Comparison of ENCODE assay signal across 26 mouse cellular contexts in genomic region chr2:119997354-119997753, GRCm38 (mm10). TPM values are rescaled to one million over a fixed set of nuclear protein-coding genes. Genes with fewer than 3 reads are reported as not detected.
DNase-seq lines count a peak whose midpoint lies in the region; ATAC-seq and TF ChIP-seq lines count a peak whose summit lies in the region.
"Had no signal": no experiment of that assay in that cellular context is flagged by ENCODE, and none has a peak within 500 bp of the region (broad histone marks: within the 10 kb centered on the region; RNA-seq: fewer than 3 reads in every experiment).

No protein-coding gene starts in this region.

- no peak overlapping the region for H3K9ac ChIP-seq in intestine, postnatal 0 days (ENCODE audit: low read depth, low read length)
- no peak overlapping the region for H3K9ac ChIP-seq in intestine, embryonic 15.5 days
- H3K9ac ChIP-seq in midbrain, embryonic 11.5 days (ENCODE audit: low read length): no peak overlapping the region
- no peak overlapping the region for H3K9ac ChIP-seq in embryonic facial prominence, embryonic 15.5 days
- H3K9ac ChIP-seq: heart, embryonic 12.5 days; hindbrain, embryonic 15.5 days; liver, embryonic 13.5 days had no signal

- no peak overlapping the region for H3K4me3 ChIP-seq in intestine, postnatal 0 days (ENCODE audit: low read depth, low read length)
- H3K4me3 ChIP-seq in intestine, embryonic 15.5 days (replicated peaks): no peak overlapping the region
- H3K4me3 ChIP-seq in midbrain, embryonic 11.5 days (ENCODE audit: low read depth, low read length): no peak overlapping the region
- H3K4me3 ChIP-seq in midbrain, embryonic 10.5 days: no peak overlapping the region
- H3K4me3 ChIP-seq in embryonic facial prominence, embryonic 15.5 days (replicated peaks): no peak overlapping the region
- H3K4me3 ChIP-seq: heart, adult 2 months; heart, embryonic 12.5 days; hindbrain, embryonic 15.5 days; liver, embryonic 13.5 days; megakaryocyte, embryonic 14.5 days had no signal

- no peak for TF ChIP-seq CTCF in intestine, postnatal 0 days (IDR thresholded peaks at IDR 0.05; ENCODE audit: low read depth)

- peak overlapping the region; percentile 50; the same call in 1 of the 2 replicates for H3K27ac ChIP-seq in intestine, postnatal 0 days (ENCODE audit: low read depth, low read length)
- H3K27ac ChIP-seq in intestine, embryonic 15.5 days: no peak overlapping the region
- H3K27ac ChIP-seq in midbrain, embryonic 11.5 days (ENCODE audit: low read depth, low read length): no peak overlapping the region
- no peak overlapping the region for H3K27ac ChIP-seq in midbrain, embryonic 10.5 days (replicated peaks)
- peak overlapping the region; percentile 96 for H3K27ac ChIP-seq in embryonic facial prominence, embryonic 15.5 days (replicated peaks)
- H3K27ac ChIP-seq: heart, adult 2 months; liver, embryonic 13.5 days had no signal

- H3K4me2 ChIP-seq in intestine, postnatal 0 days (replicated peaks; ENCODE audit: low read depth): no peak overlapping the region
- no peak overlapping the region for H3K4me2 ChIP-seq in intestine, embryonic 15.5 days (replicated peaks)
- no peak overlapping the region for H3K4me2 ChIP-seq in midbrain, embryonic 11.5 days
- no peak overlapping the region for H3K4me2 ChIP-seq in embryonic facial prominence, embryonic 15.5 days (replicated peaks)
- H3K4me2 ChIP-seq: heart, embryonic 12.5 days; hindbrain, embryonic 15.5 days; liver, embryonic 13.5 days had no signal

- WGBS in intestine, postnatal 0 days: 71% methylated on average over 4 of the region's 4 CpGs
- 72% methylated on average over 4 of the region's 4 CpGs for WGBS in intestine, embryonic 15.5 days
- WGBS in midbrain, embryonic 11.5 days: 88% methylated on average over 4 of the region's 4 CpGs
- 83% methylated on average over 4 of the region's 4 CpGs for WGBS in midbrain, embryonic 10.5 days
- WGBS in embryonic facial prominence, embryonic 15.5 days: 82% methylated on average over 4 of the region's 4 CpGs

- no peaks in the 10 kb centered on the region for H3K9me3 ChIP-seq in intestine, postnatal 0 days (ENCODE audit: control insufficient read depth)
- no peaks in the 10 kb centered on the region for H3K9me3 ChIP-seq in intestine, embryonic 15.5 days
- no peaks in the 10 kb centered on the region for H3K9me3 ChIP-seq in midbrain, embryonic 11.5 days (ENCODE audit: control insufficient read depth, low read length)
- H3K9me3 ChIP-seq in midbrain, embryonic 10.5 days (replicated peaks): no peaks in the 10 kb centered on the region
- H3K9me3 ChIP-seq in embryonic facial prominence, embryonic 15.5 days (replicated peaks): no peaks in the 10 kb centered on the region
- H3K9me3 ChIP-seq: heart, embryonic 12.5 days; hindbrain, embryonic 15.5 days; liver, embryonic 13.5 days; megakaryocyte, embryonic 14.5 days had no signal

- peaks cover 16% of the 10 kb centered on the region for H3K4me1 ChIP-seq in intestine, postnatal 0 days (replicated peaks; ENCODE audit: control insufficient read depth, insufficient read depth, low read length)
- H3K4me1 ChIP-seq in intestine, embryonic 15.5 days (replicated peaks): peaks cover 13% of the 10 kb centered on the region; the same call in 1 of the 2 replicates
- no peaks in the 10 kb centered on the region for H3K4me1 ChIP-seq in midbrain, embryonic 11.5 days (ENCODE audit: control insufficient read depth, insufficient read depth, low read length)
- H3K4me1 ChIP-seq in midbrain, embryonic 10.5 days: 0 out of 2 replicates have a peak, but pooled peaks cover 7% of the 10 kb centered on the region
- H3K4me1 ChIP-seq in embryonic facial prominence, embryonic 15.5 days: peaks cover 50% of the 10 kb centered on the region

- 0 out of 2 replicates have a peak, but pooled peaks cover 5% of the 10 kb centered on the region for H3K36me3 ChIP-seq in intestine, postnatal 0 days (ENCODE audit: control insufficient read depth, insufficient read depth)
- H3K36me3 ChIP-seq in intestine, embryonic 15.5 days: no peaks in the 10 kb centered on the region
- no peaks in the 10 kb centered on the region for H3K36me3 ChIP-seq in midbrain, embryonic 11.5 days (ENCODE audit: control insufficient read depth, insufficient read depth, low read length)
- peaks cover 10% of the 10 kb centered on the region; the same call in 1 of the 2 replicates for H3K36me3 ChIP-seq in midbrain, embryonic 10.5 days
- H3K36me3 ChIP-seq in embryonic facial prominence, embryonic 15.5 days: peaks cover 14% of the 10 kb centered on the region
- H3K36me3 ChIP-seq: liver, embryonic 13.5 days had no signal

- peak; percentile 61 for DNase-seq in midbrain, embryonic 11.5 days (ENCODE audit: low spot score, missing footprints)
- no peak for DNase-seq in midbrain, embryonic 10.5 days (ENCODE audit: low spot score)
- DNase-seq in adrenal gland, adult (ENCODE audit: inconsistent age in 2 of 2, low spot score in 1 of 2): no peak
- DNase-seq: adrenal gland, adult 2 months; cerebellum, adult 8-10 months; cerebellum, postnatal 25 days; gastrocnemius, postnatal 36 days; heart, adult 2 months; kidney, postnatal 10 days; liver, embryonic 13.5 days; lung, adult 18-20 months; lung, postnatal 4 days; midbrain, embryonic 14.5 days; right cerebral cortex, postnatal 14 days; thymus, adult 18-20 months; thymus, postnatal 25 days had no signal

- H3K27me3 ChIP-seq in intestine, postnatal 0 days (replicated peaks; ENCODE audit: control insufficient read depth, insufficient read depth, low read length): no peaks in the 10 kb centered on the region
- no peaks in the 10 kb centered on the region for H3K27me3 ChIP-seq in intestine, embryonic 15.5 days (replicated peaks)
- H3K27me3 ChIP-seq in midbrain, embryonic 11.5 days (ENCODE audit: control insufficient read depth, insufficient read depth, low read length): no peaks in the 10 kb centered on the region
- no peaks in the 10 kb centered on the region for H3K27me3 ChIP-seq in midbrain, embryonic 10.5 days (ENCODE audit: low read depth, poor library complexity, severe bottlenecking)
- H3K27me3 ChIP-seq in embryonic facial prominence, embryonic 15.5 days: no peaks in the 10 kb centered on the region
- H3K27me3 ChIP-seq: heart, embryonic 12.5 days; hindbrain, embryonic 15.5 days; liver, embryonic 13.5 days; megakaryocyte, embryonic 14.5 days had no signal

- no peak for ATAC-seq in intestine, postnatal 0 days
- ATAC-seq in intestine, embryonic 15.5 days: no peak
- ATAC-seq in midbrain, embryonic 11.5 days (ENCODE audit: low FRiP score): no peak
- no peak for ATAC-seq in embryonic facial prominence, embryonic 15.5 days (ENCODE audit: insufficient number of reproducible peaks, low FRiP score, low TSS enrichment, low read depth)
- ATAC-seq in erythroid progenitor cell, adult 5-6 weeks (replicated peaks; ENCODE audit: low FRiP score, poor library complexity, severe bottlenecking): no peak
- ATAC-seq: CD4-positive, CD25-positive, alpha-beta regulatory T cell, adult 4 months; forebrain, embryonic 14.5 days; lung, postnatal 0 days had no signal

RNA-seq across cellular contexts. Expression of gene Mapkbp1, which starts 24.9 kb away (rescaled TPM):
- polyA plus RNA-seq in intestine, postnatal 0 days (2015; fragmentation: Nextera tagmentation; extraction: Ambion mirVana): 1.5 and 1.6 TPM in 2 replicates
- 2.2 TPM in 2 replicates for polyA plus RNA-seq in intestine, embryonic 15.5 days (2015; fragmentation: Nextera tagmentation; extraction: Ambion mirVana)
- polyA plus RNA-seq in midbrain, embryonic 11.5 days (2014; fragmentation: Nextera tagmentation; extraction: Ambion mirVana): 2.9 and 3.4 TPM in 2 replicates
- polyA plus RNA-seq in midbrain, embryonic 10.5 days (2016; fragmentation: Nextera tagmentation; extraction: Ambion mirVana): 3.3 and 4.4 TPM in 2 replicates
- 5.2 TPM in 2 replicates for polyA plus RNA-seq in embryonic facial prominence, embryonic 15.5 days (2015; fragmentation: Nextera tagmentation; extraction: Ambion mirVana)
- total RNA-seq in erythroid progenitor cell, adult 5-6 weeks (2015; ENCODE audit: low replicate concordance): under 0.01 and 0.42 TPM in 2 replicates
- total RNA-seq in erythroid progenitor cell, adult 5-6 weeks (2017; ENCODE audit: low replicate concordance): 1.2 and 4.4 TPM in 2 replicates

RNA-seq across cellular contexts. Expression of gene Jmjd7, which starts 29.9 kb away (rescaled TPM):
- polyA plus RNA-seq in intestine, postnatal 0 days (2015; fragmentation: Nextera tagmentation; extraction: Ambion mirVana): 8.9 and 9.1 TPM in 2 replicates
- polyA plus RNA-seq in intestine, embryonic 15.5 days (2015; fragmentation: Nextera tagmentation; extraction: Ambion mirVana): 15.5 and 17.8 TPM in 2 replicates
- 18.8 and 19.1 TPM in 2 replicates for polyA plus RNA-seq in midbrain, embryonic 11.5 days (2014; fragmentation: Nextera tagmentation; extraction: Ambion mirVana)
- polyA plus RNA-seq in midbrain, embryonic 10.5 days (2016; fragmentation: Nextera tagmentation; extraction: Ambion mirVana): 21.2 and 27.5 TPM in 2 replicates
- 16.7 and 20.8 TPM in 2 replicates for polyA plus RNA-seq in embryonic facial prominence, embryonic 15.5 days (2015; fragmentation: Nextera tagmentation; extraction: Ambion mirVana)
- total RNA-seq in erythroid progenitor cell, adult 5-6 weeks (2015; ENCODE audit: low replicate concordance): 1.4 TPM in 1 of 2 replicates, not detected in the other
- total RNA-seq in erythroid progenitor cell, adult 5-6 weeks (2017; ENCODE audit: low replicate concordance): 0.64 TPM in 1 of 2 replicates, not detected in the other

RNA-seq across cellular contexts. Expression of gene Gm28042, which starts 29.9 kb away (rescaled TPM):
- 1.3 TPM in 2 replicates for polyA plus RNA-seq in intestine, postnatal 0 days (2015; fragmentation: Nextera tagmentation; extraction: Ambion mirVana)
- 2.2 TPM in 2 replicates for polyA plus RNA-seq in intestine, embryonic 15.5 days (2015; fragmentation: Nextera tagmentation; extraction: Ambion mirVana)
- 3.6 and 3.9 TPM in 2 replicates for polyA plus RNA-seq in midbrain, embryonic 11.5 days (2014; fragmentation: Nextera tagmentation; extraction: Ambion mirVana)
- polyA plus RNA-seq in midbrain, embryonic 10.5 days (2016; fragmentation: Nextera tagmentation; extraction: Ambion mirVana): 5.2 and 6.8 TPM in 2 replicates
- polyA plus RNA-seq in embryonic facial prominence, embryonic 15.5 days (2015; fragmentation: Nextera tagmentation; extraction: Ambion mirVana): 3.7 and 6.1 TPM in 2 replicates
- not detected in 2 replicates for total RNA-seq in erythroid progenitor cell, adult 5-6 weeks (2015; ENCODE audit: low replicate concordance)
- not detected in 2 replicates for total RNA-seq in erythroid progenitor cell, adult 5-6 weeks (2017; ENCODE audit: low replicate concordance)

RNA-seq across cellular contexts. Expression of gene Pla2g4b, which starts 35.9 kb away (rescaled TPM):
- 0.81 and 0.99 TPM in 2 replicates for polyA plus RNA-seq in intestine, postnatal 0 days (2015; fragmentation: Nextera tagmentation; extraction: Ambion mirVana)
- polyA plus RNA-seq in intestine, embryonic 15.5 days (2015; fragmentation: Nextera tagmentation; extraction: Ambion mirVana): 0.75 and 1.4 TPM in 2 replicates
- polyA plus RNA-seq in midbrain, embryonic 11.5 days (2014; fragmentation: Nextera tagmentation; extraction: Ambion mirVana): 1.5 and 2.3 TPM in 2 replicates
- polyA plus RNA-seq in midbrain, embryonic 10.5 days (2016; fragmentation: Nextera tagmentation; extraction: Ambion mirVana): 2.4 and 2.8 TPM in 2 replicates
- polyA plus RNA-seq in embryonic facial prominence, embryonic 15.5 days (2015; fragmentation: Nextera tagmentation; extraction: Ambion mirVana): 2.4 and 3.8 TPM in 2 replicates
- total RNA-seq in erythroid progenitor cell, adult 5-6 weeks (2015; ENCODE audit: low replicate concordance): 2.9 TPM in 1 of 2 replicates, not detected in the other
- not detected in 2 replicates for total RNA-seq in erythroid progenitor cell, adult 5-6 weeks (2017; ENCODE audit: low replicate concordance)

Comparison
In these comparisons a context has a peak if more than half of its experiments do, and no peak if none do; other contexts are left out.
1. H3K27ac ChIP-seq: peak in intestine, postnatal 0 days (single experiment) and embryonic facial prominence, embryonic 15.5 days (single experiment); none in intestine, embryonic 15.5 days (single experiment), midbrain, embryonic 11.5 days (single experiment) and midbrain, embryonic 10.5 days (single experiment).